Mouse (Mus musculus): ENCODE measurements around the gene Rfk.

- TF ChIP-seq CTCF (IDR thresholded peaks at IDR 0.05; ENCODE audit: low read depth, low read length) (no peak), GATA1 (IDR thresholded peaks at IDR 0.05; ENCODE audit: borderline replicate concordance, low read length) (no peak)
Observed at GRCm38 (mm10) chr19:17385426-17385825, 8.4 kb upstream of the Rfk start.

Data from G1E (cell line).